Mouse (Mus musculus): ENCODE data around the gene Wdr4.
"Not testable (repeated sequence)": the region's sequence is repeated elsewhere in the genome, so short reads cannot be mapped to it uniquely, and the experiment has no call there.

Wdr4 gene

GRCm38 (mm10) chr17:31519946-31520838 lies at the start of gene Wdr4, which contains the start of gene Ndufv3:
Wdr4 (minus strand) TSS chr17:31519980.
Ndufv3 (plus strand) TSS chr17:31520115.
- DNase-seq (ENCODE audit: low read depth, low spot score): peak; percentile 100

DNA sequence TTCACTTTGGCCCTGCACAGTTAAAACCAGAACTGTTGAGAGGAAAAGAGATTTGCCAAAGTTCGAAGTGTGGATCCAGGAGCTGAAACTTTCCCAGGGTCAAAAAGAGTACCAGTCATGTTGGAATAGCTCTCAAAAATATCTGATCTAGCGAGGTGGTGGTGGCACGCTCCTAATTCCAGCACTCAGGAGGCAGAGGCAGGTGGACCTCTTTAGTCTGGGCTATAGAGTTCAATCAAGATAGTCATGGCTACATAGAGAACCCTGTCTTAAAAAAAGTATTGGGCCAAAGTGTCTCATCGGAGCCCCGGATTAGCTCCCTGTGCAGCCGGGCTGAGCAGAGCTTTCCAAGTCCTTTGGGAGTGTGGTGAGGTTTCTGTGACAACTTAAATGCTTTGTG lies 46.5 kb upstream of the Wdr4 start:
- DNase-seq (ENCODE audit: low read depth, low spot score): no peak

DNA sequence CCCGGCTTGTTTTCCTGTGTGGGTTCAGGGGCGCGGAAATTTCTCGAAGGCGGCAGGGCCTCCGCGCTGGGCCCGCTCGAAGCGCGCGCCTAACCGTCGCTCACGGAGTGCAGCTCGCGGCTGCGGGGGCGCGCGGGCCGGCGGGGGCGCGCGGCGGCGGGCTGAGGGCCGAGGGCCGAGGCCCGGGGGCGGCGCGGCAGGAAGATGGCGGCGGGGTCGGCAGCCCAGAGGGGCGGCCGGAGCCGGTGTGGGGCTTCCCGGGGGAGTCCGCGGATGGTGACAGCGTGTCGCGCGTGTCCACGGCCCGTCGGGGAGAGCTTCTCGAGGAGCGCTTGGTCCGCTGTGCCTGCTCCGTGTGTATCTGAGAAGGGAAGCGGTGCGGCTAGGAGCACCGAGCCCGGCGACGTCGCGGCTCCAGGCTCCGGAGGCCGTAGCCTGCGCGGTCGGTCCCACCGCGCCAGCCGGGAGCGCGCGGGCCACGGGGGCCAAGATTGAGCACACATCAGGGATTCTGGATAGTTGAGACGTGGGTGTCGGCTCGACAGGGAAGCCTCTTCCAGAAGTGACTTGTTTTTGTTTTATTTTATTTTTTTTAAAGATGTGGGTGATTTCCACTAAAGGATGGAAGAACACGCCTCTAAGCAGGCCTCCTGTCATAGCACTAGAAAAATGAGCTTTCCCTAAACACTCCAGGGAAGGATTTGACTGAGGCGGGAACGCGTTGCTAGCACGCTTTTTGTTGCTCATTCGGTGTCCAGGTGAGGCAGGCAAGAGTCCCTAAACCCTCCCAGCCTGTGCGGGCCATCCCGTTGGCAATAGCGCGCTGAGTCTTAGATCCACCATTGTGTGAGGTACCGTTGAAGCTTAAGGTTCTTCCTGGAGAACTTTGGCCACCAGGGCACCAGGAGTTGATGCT lies 45.6 kb upstream of the Wdr4 start:
- peak; percentile 55 for DNase-seq (ENCODE audit: low read depth, low spot score)

GRCm38 (mm10) chr17:31564858-31565140 lies 45.0 kb upstream of the Wdr4 start:
- DNase-seq (ENCODE audit: low read depth, low spot score): no peak

DNA sequence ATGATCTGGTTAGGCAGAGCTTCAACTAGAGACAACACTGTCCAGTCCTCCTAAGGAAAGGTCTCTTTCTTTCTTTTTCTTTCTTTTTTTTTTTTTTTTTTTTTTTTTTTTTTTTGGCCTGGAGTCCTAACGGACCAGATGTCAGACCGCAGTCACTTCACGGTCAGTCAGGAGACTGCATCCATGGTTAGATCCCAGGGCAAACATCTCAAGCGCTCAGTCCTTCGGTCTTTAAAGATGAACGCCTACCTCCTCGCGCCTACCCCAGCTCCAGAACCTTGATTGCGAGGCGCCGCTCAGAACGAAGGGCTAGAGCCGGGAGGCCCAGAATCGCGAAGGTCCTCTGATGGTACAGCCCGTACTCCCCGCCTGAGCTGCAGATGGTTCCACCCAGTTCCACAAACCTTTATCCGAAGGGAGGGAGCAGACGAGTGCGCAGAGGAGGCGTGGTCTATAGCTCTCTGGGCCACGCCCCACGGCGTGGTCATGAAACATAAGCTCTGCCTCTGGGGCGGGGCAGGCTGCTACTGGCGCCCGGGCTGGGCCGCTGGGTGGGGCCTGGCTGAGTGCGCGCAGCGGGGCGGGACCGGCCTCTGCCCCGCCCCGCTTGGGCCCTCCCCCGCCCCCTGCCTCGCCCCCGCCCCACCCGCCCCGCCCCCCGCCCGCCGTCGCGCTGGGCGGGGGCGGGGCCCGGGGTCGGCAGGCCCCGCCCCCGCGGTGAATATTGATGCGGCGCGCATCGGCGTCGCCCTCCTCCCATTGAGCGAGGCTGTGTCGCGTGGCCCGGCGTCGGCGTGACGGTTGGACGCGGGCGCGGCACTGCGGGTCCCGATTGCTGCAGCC lies 44.5 kb upstream of the Wdr4 start, which contains the start of gene Pknox1:
Gene Pknox1 (plus strand): TSS at position 720 of the 843 bp plus-strand sequence.
- peak; percentile 99 for DNase-seq (ENCODE audit: low read depth, low spot score)

DNA sequence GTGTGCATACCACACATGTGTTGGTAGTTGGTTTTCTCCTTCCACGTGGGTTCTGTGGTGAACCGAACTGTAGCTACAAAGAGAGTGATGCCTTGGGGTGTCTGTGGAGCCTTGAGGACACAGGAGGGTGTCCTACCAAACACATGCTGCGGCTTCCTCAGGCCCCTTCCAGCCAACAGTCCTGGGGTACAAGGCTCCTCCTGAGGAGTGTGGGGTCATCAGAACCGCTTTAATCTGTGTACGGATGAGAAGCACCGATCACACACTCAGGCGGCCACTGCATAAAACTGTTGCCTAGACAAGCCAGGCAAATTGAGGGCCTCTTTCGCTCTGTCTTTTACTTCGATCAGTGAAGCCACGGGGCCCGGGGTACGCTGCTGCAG lies 43.8 kb upstream of the Wdr4 start:
- DNase-seq (ENCODE audit: low read depth, low spot score): no peak

DNA sequence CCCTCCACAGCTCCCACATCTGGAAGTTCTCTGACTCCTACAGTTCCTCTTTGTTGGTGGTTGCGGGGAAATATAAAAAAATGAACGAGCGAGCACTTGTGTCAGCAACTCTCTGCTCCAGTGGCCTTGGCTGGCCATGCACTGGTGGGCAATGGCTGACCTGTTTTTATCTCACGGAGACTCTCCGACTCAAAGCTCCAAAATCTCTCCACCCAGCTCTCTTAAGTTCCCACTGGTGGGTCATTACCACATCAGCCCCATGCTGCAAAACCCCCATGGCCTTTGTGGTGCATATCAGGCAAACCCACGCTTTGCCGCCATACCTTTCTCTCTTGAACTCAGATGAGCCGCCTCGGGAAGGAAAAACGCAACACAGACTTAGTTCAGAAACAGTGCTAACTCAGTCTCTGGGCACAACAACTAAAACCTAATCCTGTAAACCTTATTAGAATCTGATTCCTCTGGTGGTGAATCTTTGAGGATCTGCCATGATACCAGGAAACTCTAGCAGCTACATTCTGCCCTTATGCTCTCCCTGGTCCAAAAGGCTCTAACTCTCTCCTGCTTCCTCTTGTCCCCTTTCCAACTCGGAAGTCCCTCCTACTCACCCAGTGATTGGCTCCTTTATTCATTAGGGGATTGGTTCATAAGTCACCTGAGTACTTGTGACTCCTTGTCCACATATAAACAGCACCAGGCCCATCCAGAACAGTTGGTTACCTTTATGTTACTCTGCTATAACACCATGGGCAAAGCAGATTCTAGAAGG lies 39.4 kb upstream of the Wdr4 start:
- no peak for DNase-seq (ENCODE audit: low read depth, low spot score)

DNA sequence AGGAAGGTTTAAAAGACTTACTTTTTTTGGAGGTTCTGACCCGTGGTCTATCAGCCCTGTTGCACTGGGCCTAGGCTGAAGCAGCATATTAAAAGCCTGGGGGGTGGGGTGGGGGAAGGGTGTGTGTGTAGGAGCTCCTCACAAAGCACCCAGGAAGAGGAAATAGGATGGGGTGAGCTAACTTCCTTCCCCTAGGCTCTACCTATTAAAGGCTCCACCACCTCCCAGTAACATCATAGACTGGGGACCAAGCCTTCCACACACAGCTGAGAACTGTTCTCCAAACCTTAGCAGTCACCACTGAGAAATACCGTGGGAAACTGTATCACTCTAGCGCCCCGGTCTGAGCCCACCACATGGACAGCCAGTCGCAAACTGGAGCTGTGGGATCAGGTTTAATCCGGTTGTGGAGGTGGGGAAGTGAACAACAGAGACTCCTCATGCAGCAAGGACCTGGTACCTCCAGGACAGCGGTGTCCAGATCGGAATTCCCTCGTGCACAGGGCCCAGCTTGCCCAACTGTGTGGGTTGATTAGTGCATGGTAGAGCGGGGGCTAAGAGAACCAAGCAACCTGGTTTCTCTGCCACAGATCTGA lies 38.3 kb upstream of the Wdr4 start:
- no peak for DNase-seq (ENCODE audit: low read depth, low spot score)

GRCm38 (mm10) chr17:31557124-31557880 lies 37.5 kb upstream of the Wdr4 start:
- DNase-seq (ENCODE audit: low read depth, low spot score): no peak

- DNase-seq (ENCODE audit: low read depth, low spot score): no peak
These were observed 36.5 kb upstream of the Wdr4 start for GRCm38 (mm10) chr17:31556253-31556652.

GRCm38 (mm10) chr17:31552601-31553000 lies 32.8 kb upstream of the Wdr4 start:
- DNase-seq (ENCODE audit: low read depth, low spot score): not testable (repeated sequence)

DNA sequence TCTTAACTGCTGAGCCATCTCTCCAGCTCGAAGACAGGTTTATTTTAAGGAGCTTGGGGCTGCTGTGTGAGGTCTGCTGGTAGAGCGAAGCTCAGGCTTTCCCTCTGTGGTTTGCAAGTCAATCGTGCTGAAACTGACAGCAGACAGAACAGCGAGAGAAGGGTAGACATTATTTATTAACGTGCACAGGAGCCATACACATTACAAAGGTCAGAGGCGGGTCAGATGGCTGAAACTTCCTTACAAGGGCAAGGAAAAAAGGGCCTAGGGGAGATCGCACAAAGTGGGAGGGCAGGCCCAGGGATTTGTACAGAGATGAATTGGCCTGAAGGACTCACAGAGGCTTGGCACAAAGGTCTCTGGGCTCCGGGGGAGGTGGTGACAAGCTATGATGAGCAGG lies 29.6 kb upstream of the Wdr4 start:
- no peak for DNase-seq (ENCODE audit: low read depth, low spot score)

- DNase-seq (ENCODE audit: low read depth, low spot score): no peak
These were observed 28.2 kb upstream of the Wdr4 start for GRCm38 (mm10) chr17:31547974-31548373.

GRCm38 (mm10) chr17:31546444-31547196 lies 26.8 kb upstream of the Wdr4 start:
- DNase-seq (ENCODE audit: low read depth, low spot score): no peak

DNA sequence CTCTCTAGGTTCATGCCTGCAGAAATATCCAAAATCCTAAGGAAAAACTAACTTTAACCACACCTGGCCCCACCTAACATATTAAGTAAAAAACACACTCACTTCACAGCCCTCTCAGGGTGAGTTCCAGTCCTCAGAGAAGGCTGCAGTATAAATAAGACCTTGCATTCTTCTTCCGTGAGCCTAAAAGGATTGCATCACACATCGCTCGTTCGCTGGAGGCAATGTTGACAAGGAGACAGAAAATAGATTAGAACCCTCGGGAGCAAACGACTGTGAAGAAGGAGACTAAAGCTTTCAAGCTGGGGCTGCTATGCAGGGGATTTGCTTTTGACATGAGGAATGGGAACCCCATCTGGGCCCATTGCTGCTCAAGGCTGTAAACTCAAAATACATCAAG lies 23.8 kb upstream of the Wdr4 start:
- no peak for DNase-seq (ENCODE audit: low read depth, low spot score)

DNA sequence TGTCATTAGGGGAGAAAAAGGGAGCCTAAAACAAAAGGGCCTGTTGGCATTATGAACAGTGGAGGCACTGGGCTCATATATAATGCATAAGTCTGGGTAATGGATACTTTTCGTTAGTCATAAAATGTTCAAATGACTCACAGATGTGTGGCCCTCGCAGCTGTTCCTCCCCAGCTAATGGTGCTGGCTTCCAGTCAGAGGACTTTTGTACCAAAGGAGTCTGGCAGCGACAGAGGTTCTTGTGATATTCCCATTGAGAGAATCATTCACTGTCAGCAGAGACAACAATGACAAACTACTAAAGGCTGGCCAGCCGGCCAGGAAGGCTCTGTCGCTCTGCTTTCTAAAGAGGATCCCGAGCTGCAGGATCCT lies 21.7 kb upstream of the Wdr4 start:
- peak; percentile 68 for DNase-seq (ENCODE audit: low read depth, low spot score)

GRCm38 (mm10) chr17:31540809-31541459 lies 21.2 kb upstream of the Wdr4 start:
- DNase-seq (ENCODE audit: low read depth, low spot score): no peak

- DNase-seq (ENCODE audit: low read depth, low spot score): no peak
These were observed 20.3 kb upstream of the Wdr4 start for GRCm38 (mm10) chr17:31540101-31540500.

Measured in 3T3-L1 (cell line).